Mouse (Mus musculus) kidney, postnatal 0 days (tissue): ENCODE results near the gene Ces4a. TPM values are rescaled to one million over a fixed set of nuclear protein-coding genes. Genes with fewer than 3 reads are reported as not detected.

Experiments
- ATAC-seq: fragments of 200-750 bp; cut with Nextera tagmentation; replicated peaks from 2 replicates; pipeline ENCODE4 v1.8.0; 2017; ENCODE audit warnings: low read depth, moderate number of reproducible peaks, moderate TSS enrichment, moderate library complexity; ENCODE audit not compliant: low FRiP score
- DNase-seq: peaks from one replicate; pipeline ENCODE4 v3.0.0-alpha.2; 2016; ENCODE audit warnings: low spot score
- H3K27ac ChIP-seq: fragments of 300-500 bp; sonication (generic); 2 replicates; pipeline ENCODE4 v1.5.1; 2014; ENCODE audit warnings: mild to moderate bottlenecking
- H3K27me3 ChIP-seq: fragments of 300-500 bp; sonication (generic); 2 replicates; pipeline ENCODE4 v1.6.1; 2014; ENCODE audit warnings: low read length, mixed read lengths; ENCODE audit not compliant: insufficient read depth
- H3K36me3 ChIP-seq: fragments of 300-500 bp; sonication (generic); 2 replicates; pipeline ENCODE4 v1.6.1; 2014; ENCODE audit warnings: low read length, mixed read lengths; ENCODE audit not compliant: insufficient read depth
- H3K4me1 ChIP-seq: fragments of 300-500 bp; sonication (generic); replicated peaks from 2 replicates; pipeline ENCODE4 v1.6.1; 2014; ENCODE audit warnings: antibody characterized with exemption, low read length, mixed read lengths; ENCODE audit not compliant: insufficient read depth
- H3K4me2 ChIP-seq: fragments of 300-500 bp; sonication (generic); 2 replicates; pipeline ENCODE4 v1.6.1; 2014; ENCODE audit warnings: mild to moderate bottlenecking, low read length, moderate library complexity, mixed read lengths
- H3K4me3 ChIP-seq: fragments of 300-500 bp; sonication (generic); replicated peaks from 2 replicates; pipeline ENCODE4 v1.5.1; 2014; ENCODE audit warnings: low read depth, low read length
- H3K9ac ChIP-seq: fragments of 300-500 bp; sonication (generic); 2 replicates; pipeline ENCODE4 v1.6.1; 2014; ENCODE audit warnings: low read depth, low read length
- H3K9me3 ChIP-seq: fragments of 300-500 bp; sonication (generic); replicated peaks from 2 replicates; pipeline ENCODE4 v1.6.1; 2016; ENCODE audit warnings: low read length, inconsistent platforms, mixed read lengths
- CTCF ChIP-seq: IDR thresholded peaks from 2 replicates; pipeline ENCODE4 v1.5.1; 2016; ENCODE audit warnings: antibody characterized with exemption, low read depth, mild to moderate bottlenecking, moderate library complexity
- WGBS: fragments of 180-500 bp; shearing (Covaris S2); extraction: QIAGEN DNeasy Blood & Tissue Kit; methylation state at CpG from one replicate; pipeline ENCODE4 v1.1.7; 2014; 5-methylcytosine and 5-hydroxymethylcytosine counted together
- polyA plus RNA-seq: library from polyadenylated mRNA; unstranded; fragments of >200 nt; fragmentation: Nextera tagmentation; extraction: Ambion mirVana; gene quantifications from 2 replicates; pipeline ENCODE4 v1.2.1, GENCODE M21; 2015

Ces4a gene
- polyA plus RNA-seq, 1 experiment from 2014 or later = not detected

- ATAC-seq (no peak), DNase-seq (no peak)
- WGBS = 81% methylated on average over 3 of the region's 3 CpGs
- Histone ChIP-seq H3K27ac (no peak overlapping the region), H3K36me3 (no peaks in the 10 kb centered on the region), H3K27me3 (no peaks in the 10 kb centered on the region), H3K9ac (no peak overlapping the region), H3K9me3 (no peaks in the 10 kb centered on the region), H3K4me1 (no peaks in the 10 kb centered on the region), H3K4me3 (no peak overlapping the region), H3K4me2 (no peak overlapping the region)
- no peak for TF ChIP-seq CTCF
These were observed 27.4 kb upstream of the Ces4a start for GRCm38 (mm10) chr8:105104220-105104619.

GRCm38 (mm10) chr8:105129864-105130263 lies 1.7 kb upstream of the Ces4a start:
- Histone ChIP-seq H3K4me3 (no peak overlapping the region), H3K27ac (no peak overlapping the region), H3K9me3 (no peaks in the 10 kb centered on the region), H3K9ac (no peak overlapping the region), H3K4me1 (no peaks in the 10 kb centered on the region), H3K36me3 (no peaks in the 10 kb centered on the region), H3K4me2 (no peak overlapping the region), H3K27me3 (no peaks in the 10 kb centered on the region)
- no peak for ATAC-seq
- DNase-seq = no peak
- TF ChIP-seq CTCF = no peak
- WGBS = 72% methylated on average over 9 of the region's 9 CpGs

GRCm38 (mm10) chr8:105138423-105138822 lies 6.8 kb downstream of the Ces4a start:
- WGBS = 18% methylated on average over 4 of the region's 4 CpGs
- no peak overlapping the region for H3K27ac ChIP-seq
- no peak for ATAC-seq

GRCm38 (mm10) chr8:105142395-105142794 lies 10.8 kb downstream of the Ces4a start:
- peak overlapping the region; percentile 11; the same call in 1 of the 2 replicates for H3K4me2 ChIP-seq
- no peaks in the 10 kb centered on the region for H3K4me1 ChIP-seq

More at GRCm38 (mm10) chr8:105138423-105138822, 6.8 kb downstream of the Ces4a start:
- peak; percentile 85 for TF ChIP-seq CTCF
- H3K4me3 ChIP-seq = no peak overlapping the region
- H3K4me2 ChIP-seq = no peak overlapping the region
- DNase-seq = peak; percentile 65
- H3K36me3 ChIP-seq = no peaks in the 10 kb centered on the region
- no peaks in the 10 kb centered on the region for H3K27me3 ChIP-seq
- H3K9me3 ChIP-seq = no peaks in the 10 kb centered on the region
- H3K9ac ChIP-seq = no peak overlapping the region
- H3K4me1 ChIP-seq = no peaks in the 10 kb centered on the region

GRCm38 (mm10) chr8:105151654-105152053 lies 20.1 kb downstream of the Ces4a start:
- Histone ChIP-seq H3K27me3 (no peaks in the 10 kb centered on the region), H3K9me3 (no peaks in the 10 kb centered on the region), H3K4me2 (no peak overlapping the region), H3K4me1 (0 out of 2 replicates have a peak, but pooled peaks cover 7% of the 10 kb centered on the region), H3K9ac (no peak overlapping the region), H3K36me3 (no peaks in the 10 kb centered on the region), H3K4me3 (no peak overlapping the region), H3K27ac (no peak overlapping the region)
- WGBS = 80% methylated on average over 4 of the region's 4 CpGs
- no peak for DNase-seq
- no peak for ATAC-seq
- 0 out of 2 replicates have a peak, but pooled peaks have one; percentile 3 for TF ChIP-seq CTCF

More at GRCm38 (mm10) chr8:105142395-105142794, 10.8 kb downstream of the Ces4a start:
- Histone ChIP-seq H3K27me3 (no peaks in the 10 kb centered on the region), H3K9me3 (no peaks in the 10 kb centered on the region), H3K9ac (no peak overlapping the region), H3K36me3 (no peaks in the 10 kb centered on the region), H3K4me3 (no peak overlapping the region), H3K27ac (no peak overlapping the region)
- 35% methylated on average over 19 of the region's 19 CpGs for WGBS
- no peak for TF ChIP-seq CTCF
- DNase-seq = no peak
- no peak for ATAC-seq

- Histone ChIP-seq H3K36me3 (no peaks in the 10 kb centered on the region), H3K4me1 (0 out of 2 replicates have a peak, but pooled peaks cover 7% of the 10 kb centered on the region), H3K27me3 (no peaks in the 10 kb centered on the region), H3K9ac (0 out of 2 replicates have a peak overlapping the region, but pooled peaks have one; percentile 10), H3K4me2 (peak overlapping the region; percentile 58), H3K9me3 (no peaks in the 10 kb centered on the region), H3K27ac (no peak overlapping the region), H3K4me3 (peak overlapping the region; percentile 17)
- TF ChIP-seq CTCF = peak; percentile 20; the same call in 1 of the 2 replicates
- ATAC-seq = peak; percentile 81
- DNase-seq = peak; percentile 76
- 3% methylated on average over 27 of the region's 27 CpGs for WGBS
These were observed 21.2 kb downstream of the Ces4a start for GRCm38 (mm10) chr8:105152623-105153398.
